Mouse (Mus musculus): ENCODE measurements around the gene Guf1. TPM values are rescaled to one million over a fixed set of nuclear protein-coding genes. Genes with fewer than 3 reads are reported as not detected.

Guf1 gene
- 52.1 and 53.1 TPM in 2 replicates for polyA plus RNA-seq (2015; fragmentation: Nextera tagmentation; extraction: Ambion mirVana)

GRCm38 (mm10) chr5:69556628-69557403 lies at the start of gene Guf1:
TSS of gene Guf1 (plus strand) at chr5:69556923.
- WGBS, result under 1% methylated on average over 67 of the region's 72 CpGs
- Histone ChIP-seq H3K4me3 (ENCODE audit: low read depth, low read length) (peak within 1 kb of the TSS; percentile 95), H3K27ac (ENCODE audit: low read length) (peak within 1 kb of the TSS; percentile 96), H3K4me2 (ENCODE audit: low read length) (peak within 1 kb of the TSS; percentile 82), H3K4me1 (ENCODE audit: control insufficient read depth, insufficient read depth, low read length) (peaks cover 10% of the 10 kb centered on the region), H3K9me3 (replicated peaks; ENCODE audit: control insufficient read depth, low read length, poor library complexity, severe bottlenecking) (no peaks in the 10 kb centered on the region), H3K9ac (ENCODE audit: low read depth, low read length) (peak within 1 kb of the TSS; percentile 98), H3K27me3 (ENCODE audit: control insufficient read depth, insufficient read depth, low read depth, low read length) (no peaks in the 10 kb centered on the region), H3K36me3 (ENCODE audit: control insufficient read depth, insufficient read depth, low read length) (no peaks in the 10 kb centered on the region; the same call in 1 of the 2 replicates)
- peak; percentile 95 for ATAC-seq

DNA sequence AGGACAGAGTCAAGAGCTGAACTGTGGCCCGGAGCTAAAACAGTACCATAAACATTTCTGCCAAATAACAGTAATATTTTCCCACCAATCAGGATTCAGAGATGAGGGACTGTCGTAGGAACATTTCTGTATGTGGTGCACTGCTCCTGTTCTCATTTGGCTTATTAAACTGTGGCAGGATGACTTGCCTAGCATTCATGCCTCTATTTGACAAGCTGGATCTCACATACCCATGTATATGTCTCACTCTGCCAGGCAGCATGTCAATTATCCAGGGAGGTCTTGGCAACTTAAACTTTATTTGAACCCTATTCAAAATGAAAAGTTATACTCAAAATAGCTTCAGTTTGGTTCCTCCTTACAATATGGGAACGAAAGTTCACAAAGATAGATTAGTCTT lies 49.7 kb upstream of the Guf1 start:
- H3K4me2 ChIP-seq (ENCODE audit: low read length), result no peak overlapping the region
- no peak for ATAC-seq
- 88% methylated on average over 3 of the region's 3 CpGs for WGBS

GRCm38 (mm10) chr5:69511631-69512030 lies 45.1 kb upstream of the Guf1 start:
- H3K27ac ChIP-seq (ENCODE audit: low read length), result no peak overlapping the region
- no peak for ATAC-seq
- WGBS, result 53% methylated on average over 3 of the region's 3 CpGs
- H3K4me1 ChIP-seq (ENCODE audit: control insufficient read depth, insufficient read depth, low read length), result no peaks in the 10 kb centered on the region
- no peak overlapping the region for H3K4me3 ChIP-seq (ENCODE audit: low read depth, low read length)
- no peak overlapping the region for H3K4me2 ChIP-seq (ENCODE audit: low read length)
- H3K9me3 ChIP-seq (replicated peaks; ENCODE audit: control insufficient read depth, low read length, poor library complexity, severe bottlenecking), result no peaks in the 10 kb centered on the region
- no peaks in the 10 kb centered on the region for H3K36me3 ChIP-seq (ENCODE audit: control insufficient read depth, insufficient read depth, low read length)
- H3K27me3 ChIP-seq (ENCODE audit: control insufficient read depth, insufficient read depth, low read depth, low read length), result no peaks in the 10 kb centered on the region
- no peak overlapping the region for H3K9ac ChIP-seq (ENCODE audit: low read depth, low read length)

More for the DNA sequence above, 49.7 kb upstream of the Guf1 start:
- Histone ChIP-seq H3K9ac (ENCODE audit: low read depth, low read length) (no peak overlapping the region), H3K27ac (ENCODE audit: low read length) (no peak overlapping the region), H3K9me3 (replicated peaks; ENCODE audit: control insufficient read depth, low read length, poor library complexity, severe bottlenecking) (no peaks in the 10 kb centered on the region), H3K4me3 (ENCODE audit: low read depth, low read length) (no peak overlapping the region), H3K36me3 (ENCODE audit: control insufficient read depth, insufficient read depth, low read length) (no peaks in the 10 kb centered on the region), H3K27me3 (ENCODE audit: control insufficient read depth, insufficient read depth, low read depth, low read length) (no peaks in the 10 kb centered on the region), H3K4me1 (ENCODE audit: control insufficient read depth, insufficient read depth, low read length) (no peaks in the 10 kb centered on the region)

- no peaks in the 10 kb centered on the region for H3K4me1 ChIP-seq (ENCODE audit: control insufficient read depth, insufficient read depth, low read length)
- no peak for ATAC-seq
- no peak overlapping the region for H3K27ac ChIP-seq (ENCODE audit: low read length)
- H3K4me2 ChIP-seq (ENCODE audit: low read length), result no peak overlapping the region
- no peaks in the 10 kb centered on the region for H3K9me3 ChIP-seq (replicated peaks; ENCODE audit: control insufficient read depth, low read length, poor library complexity, severe bottlenecking)
- H3K4me3 ChIP-seq (ENCODE audit: low read depth, low read length), result no peak overlapping the region
- no peaks in the 10 kb centered on the region for H3K27me3 ChIP-seq (ENCODE audit: control insufficient read depth, insufficient read depth, low read depth, low read length)
- WGBS, result 76% methylated on average over 4 of the region's 4 CpGs
- no peak overlapping the region for H3K9ac ChIP-seq (ENCODE audit: low read depth, low read length)
- H3K36me3 ChIP-seq (ENCODE audit: control insufficient read depth, insufficient read depth, low read length), result no peaks in the 10 kb centered on the region
Measured at GRCm38 (mm10) chr5:69512203-69512602, 44.5 kb upstream of the Guf1 start.

DNA sequence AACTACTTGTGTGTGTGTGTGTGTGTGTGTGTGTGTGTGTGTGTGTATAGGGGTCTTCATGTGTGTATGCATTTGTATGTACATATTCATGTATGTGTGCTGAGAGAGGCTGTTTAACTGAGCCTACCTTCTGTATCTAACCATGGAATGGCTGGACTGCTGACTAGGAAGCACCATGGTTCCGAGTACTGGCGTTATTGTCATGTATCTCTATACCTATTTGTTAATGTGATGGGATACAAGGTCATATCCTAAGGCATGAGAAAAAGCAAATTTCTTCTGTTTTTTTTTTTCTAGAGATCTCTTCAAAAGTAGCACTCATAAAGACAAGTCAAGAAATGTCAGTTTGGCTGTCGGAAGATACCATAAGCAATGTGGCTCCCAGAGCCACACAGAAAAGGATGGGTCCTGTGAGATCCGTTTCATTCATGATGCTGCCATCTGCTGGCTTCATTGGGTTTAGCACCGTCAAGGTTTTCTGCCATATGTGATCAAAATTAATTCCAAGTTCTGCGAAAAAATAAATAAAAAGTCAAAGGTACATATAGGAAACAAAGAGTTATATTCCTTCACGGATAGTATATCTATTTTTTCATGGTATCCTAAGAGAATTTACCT lies 36.0 kb upstream of the Guf1 start:
- peak; percentile 42; the same call in 1 of the 2 replicates for ATAC-seq

DNA sequence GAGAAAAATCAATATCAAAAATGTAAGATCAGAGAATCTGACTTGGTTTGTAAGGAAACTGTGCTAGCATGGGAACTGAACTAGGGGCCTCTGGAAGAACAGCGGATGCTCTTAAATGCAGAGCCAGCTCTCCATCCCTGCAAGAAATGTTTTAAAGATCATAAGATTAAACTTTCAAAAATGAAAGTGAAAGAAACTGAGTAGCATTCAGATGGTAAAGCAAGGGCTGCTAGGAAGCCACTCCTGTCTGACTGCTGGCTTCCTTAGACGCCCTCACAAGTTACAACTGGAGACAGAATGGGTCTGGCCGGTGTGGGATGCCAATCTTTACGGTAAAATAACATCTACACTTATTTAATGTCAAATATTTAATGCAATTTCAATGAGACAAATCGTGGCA lies 34.7 kb upstream of the Guf1 start:
- no peaks in the 10 kb centered on the region for H3K27me3 ChIP-seq (ENCODE audit: control insufficient read depth, insufficient read depth, low read depth, low read length)
- WGBS, result 74% methylated on average over 5 of the region's 5 CpGs
- H3K9me3 ChIP-seq (replicated peaks; ENCODE audit: control insufficient read depth, low read length, poor library complexity, severe bottlenecking), result no peaks in the 10 kb centered on the region
- H3K9ac ChIP-seq (ENCODE audit: low read depth, low read length), result no peak overlapping the region
- H3K27ac ChIP-seq (ENCODE audit: low read length), result no peak overlapping the region
- no peak for ATAC-seq
- H3K4me1 ChIP-seq (ENCODE audit: control insufficient read depth, insufficient read depth, low read length), result no peaks in the 10 kb centered on the region
- H3K4me3 ChIP-seq (ENCODE audit: low read depth, low read length), result no peak overlapping the region
- no peak overlapping the region for H3K4me2 ChIP-seq (ENCODE audit: low read length)
- no peaks in the 10 kb centered on the region for H3K36me3 ChIP-seq (ENCODE audit: control insufficient read depth, insufficient read depth, low read length)

More for the DNA sequence above, 36.0 kb upstream of the Guf1 start:
- Histone ChIP-seq H3K9me3 (replicated peaks; ENCODE audit: control insufficient read depth, low read length, poor library complexity, severe bottlenecking) (no peaks in the 10 kb centered on the region), H3K9ac (ENCODE audit: low read depth, low read length) (no peak overlapping the region), H3K27ac (ENCODE audit: low read length) (no peak overlapping the region), H3K36me3 (ENCODE audit: control insufficient read depth, insufficient read depth, low read length) (no peaks in the 10 kb centered on the region), H3K4me3 (ENCODE audit: low read depth, low read length) (no peak overlapping the region), H3K4me2 (ENCODE audit: low read length) (no peak overlapping the region), H3K27me3 (ENCODE audit: control insufficient read depth, insufficient read depth, low read depth, low read length) (no peaks in the 10 kb centered on the region), H3K4me1 (ENCODE audit: control insufficient read depth, insufficient read depth, low read length) (no peaks in the 10 kb centered on the region)
- 36% methylated on average over 7 of the region's 7 CpGs for WGBS

GRCm38 (mm10) chr5:69523944-69524343 lies 32.8 kb upstream of the Guf1 start:
- H3K9me3 ChIP-seq (replicated peaks; ENCODE audit: control insufficient read depth, low read length, poor library complexity, severe bottlenecking), result no peaks in the 10 kb centered on the region
- no peaks in the 10 kb centered on the region for H3K36me3 ChIP-seq (ENCODE audit: control insufficient read depth, insufficient read depth, low read length)
- ATAC-seq, result no peak
- no peaks in the 10 kb centered on the region for H3K4me1 ChIP-seq (ENCODE audit: control insufficient read depth, insufficient read depth, low read length)
- no peak overlapping the region for H3K4me2 ChIP-seq (ENCODE audit: low read length)
- no peak overlapping the region for H3K4me3 ChIP-seq (ENCODE audit: low read depth, low read length)
- H3K27me3 ChIP-seq (ENCODE audit: control insufficient read depth, insufficient read depth, low read depth, low read length), result no peaks in the 10 kb centered on the region
- no peak overlapping the region for H3K27ac ChIP-seq (ENCODE audit: low read length)
- no peak overlapping the region for H3K9ac ChIP-seq (ENCODE audit: low read depth, low read length)

DNA sequence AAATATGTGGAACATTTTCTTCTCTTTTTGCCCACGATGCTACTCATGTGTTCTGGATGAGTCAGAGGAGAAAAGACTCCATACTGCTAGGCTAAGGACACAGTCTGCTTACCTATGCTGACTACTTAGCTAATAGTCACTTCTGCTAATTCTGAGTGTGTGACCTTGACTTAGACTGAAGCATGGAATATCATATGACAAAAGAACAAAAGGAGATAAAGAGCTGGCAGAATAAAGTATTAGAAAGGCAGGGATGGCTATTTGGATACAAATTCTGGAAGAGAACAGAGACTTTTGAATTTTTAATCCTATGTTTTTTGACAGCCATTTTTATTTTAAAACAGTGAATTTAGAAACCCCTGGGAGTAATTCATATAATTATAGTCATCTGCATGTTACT lies 15.0 kb upstream of the Guf1 start:
- H3K4me2 ChIP-seq (ENCODE audit: low read length), result no peak overlapping the region
- no peaks in the 10 kb centered on the region for H3K36me3 ChIP-seq (ENCODE audit: control insufficient read depth, insufficient read depth, low read length)
- no peak overlapping the region for H3K9ac ChIP-seq (ENCODE audit: low read depth, low read length)
- H3K4me3 ChIP-seq (ENCODE audit: low read depth, low read length), result no peak overlapping the region
- 88% methylated on average over 1 of the region's 1 CpGs for WGBS
- no peaks in the 10 kb centered on the region for H3K4me1 ChIP-seq (ENCODE audit: control insufficient read depth, insufficient read depth, low read length)
- H3K27ac ChIP-seq (ENCODE audit: low read length), result no peak overlapping the region
- no peak for ATAC-seq
- no peaks in the 10 kb centered on the region for H3K27me3 ChIP-seq (ENCODE audit: control insufficient read depth, insufficient read depth, low read depth, low read length)
- H3K9me3 ChIP-seq (replicated peaks; ENCODE audit: control insufficient read depth, low read length, poor library complexity, severe bottlenecking), result no peaks in the 10 kb centered on the region

DNA sequence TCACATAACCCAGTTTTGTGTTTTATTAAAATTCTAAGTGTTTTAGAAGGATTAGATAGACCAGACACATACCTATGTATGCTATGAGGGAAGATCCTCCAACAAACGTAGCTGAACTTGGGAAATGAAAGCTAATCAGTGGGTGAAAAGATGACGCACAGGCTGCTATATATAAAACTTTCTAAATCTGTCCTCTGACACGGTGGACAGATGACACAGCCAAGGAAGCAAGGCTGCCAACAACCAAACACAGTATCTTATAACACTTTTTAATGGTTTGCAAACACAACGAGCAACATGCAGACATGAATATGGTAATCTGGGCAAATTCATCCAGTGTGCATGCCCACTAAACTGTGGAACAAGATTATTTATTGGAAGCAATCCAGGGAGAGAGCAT lies 14.2 kb upstream of the Guf1 start, which contains the start of gene Yipf7:
Gene Yipf7, minus strand, starts transcription at position 160 of the 400 bp plus-strand sequence.
- ATAC-seq, result no peak
- no peak within 1 kb of the TSS for H3K9ac ChIP-seq (ENCODE audit: low read depth, low read length)
- WGBS, result 81% methylated on average over 4 of the region's 4 CpGs

More for the DNA sequence above, 14.2 kb upstream of the Guf1 start, which contains the start of gene Yipf7:
- Histone ChIP-seq H3K27ac (ENCODE audit: low read length) (no peak within 1 kb of the TSS), H3K4me2 (ENCODE audit: low read length) (no peak within 1 kb of the TSS), H3K4me1 (ENCODE audit: control insufficient read depth, insufficient read depth, low read length) (no peaks in the 10 kb centered on the region), H3K27me3 (ENCODE audit: control insufficient read depth, insufficient read depth, low read depth, low read length) (no peaks in the 10 kb centered on the region), H3K9me3 (replicated peaks; ENCODE audit: control insufficient read depth, low read length, poor library complexity, severe bottlenecking) (no peaks in the 10 kb centered on the region), H3K36me3 (ENCODE audit: control insufficient read depth, insufficient read depth, low read length) (no peaks in the 10 kb centered on the region), H3K4me3 (ENCODE audit: low read depth, low read length) (no peak within 1 kb of the TSS)
